Mouse (Mus musculus): ENCODE data around the gene C5ar2. TPM values are rescaled to one million over a fixed set of nuclear protein-coding genes. Genes with fewer than 3 reads are reported as not detected.

The C5ar2 gene
- polyA plus RNA-seq, 1 experiment = 0.04 TPM

DNA sequence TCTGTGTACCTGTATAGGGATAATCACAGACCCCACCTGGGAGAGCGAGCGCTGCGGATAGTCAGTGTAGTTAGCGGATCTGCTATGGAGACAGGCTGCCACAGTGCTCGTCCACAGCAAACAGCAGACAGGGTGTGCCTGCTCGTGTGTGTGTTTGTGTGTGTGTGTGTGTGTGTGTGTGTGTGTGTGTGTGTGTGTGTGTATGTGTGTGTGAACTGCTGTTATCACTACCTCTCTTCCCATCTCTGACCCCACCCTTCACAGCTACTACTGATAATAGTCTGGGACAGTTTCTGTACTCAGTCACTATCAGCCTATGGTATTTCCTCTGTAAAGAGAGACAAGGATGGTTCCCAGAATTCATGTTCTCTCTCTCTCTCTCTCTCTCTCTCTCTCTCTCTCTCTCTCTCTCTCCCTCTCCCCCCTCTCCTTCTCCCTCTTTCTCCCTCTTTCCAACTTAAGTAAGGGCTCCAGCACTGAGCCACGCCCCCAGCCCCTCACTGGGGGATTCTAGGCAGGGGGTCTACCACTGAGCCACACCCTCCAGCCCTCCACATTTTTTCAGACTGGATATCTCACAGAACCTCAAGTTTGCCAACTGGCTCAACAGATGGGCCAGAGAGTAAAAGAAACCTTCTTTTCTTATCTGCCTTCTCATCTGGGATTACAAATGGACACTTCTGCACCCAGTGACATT, 3.5 kb downstream of the C5ar2 start:
- peaks cover 73% of the 10 kb centered on the region for H3K4me1 ChIP-seq

GRCm38 (mm10) chr7:16239554-16239997, 4.4 kb downstream of the C5ar2 start:
- TF ChIP-seq FLI1 (IDR thresholded peaks at IDR 0.05; ENCODE audit: low read length) = no peak
- no peak for TF ChIP-seq GATA1 (IDR thresholded peaks at IDR 0.05; ENCODE audit: borderline replicate concordance, low read length)
- H3K36me3 ChIP-seq (replicated peaks; ENCODE audit: low read length) = peaks cover 17% of the 10 kb centered on the region
- peak overlapping the region; percentile 69 for H3K4me3 ChIP-seq (replicated peaks)
- no peaks in the 10 kb centered on the region for H3K27me3 ChIP-seq (replicated peaks)
- peaks cover 64% of the 10 kb centered on the region for H3K4me1 ChIP-seq
- H3K9me3 ChIP-seq = peaks cover 7% of the 10 kb centered on the region

More for the DNA sequence above, 3.5 kb downstream of the C5ar2 start:
- H3K36me3 ChIP-seq (replicated peaks; ENCODE audit: low read length) = peaks cover 17% of the 10 kb centered on the region
- H3K9me3 ChIP-seq = peaks cover 7% of the 10 kb centered on the region
- H3K4me3 ChIP-seq (replicated peaks) = peak overlapping the region; percentile 80
- TF ChIP-seq GATA1 (IDR thresholded peaks at IDR 0.05; ENCODE audit: borderline replicate concordance, low read length) (no peak), FLI1 (IDR thresholded peaks at IDR 0.05; ENCODE audit: low read length) (no peak)
- H3K27me3 ChIP-seq (replicated peaks) = no peaks in the 10 kb centered on the region

DNA sequence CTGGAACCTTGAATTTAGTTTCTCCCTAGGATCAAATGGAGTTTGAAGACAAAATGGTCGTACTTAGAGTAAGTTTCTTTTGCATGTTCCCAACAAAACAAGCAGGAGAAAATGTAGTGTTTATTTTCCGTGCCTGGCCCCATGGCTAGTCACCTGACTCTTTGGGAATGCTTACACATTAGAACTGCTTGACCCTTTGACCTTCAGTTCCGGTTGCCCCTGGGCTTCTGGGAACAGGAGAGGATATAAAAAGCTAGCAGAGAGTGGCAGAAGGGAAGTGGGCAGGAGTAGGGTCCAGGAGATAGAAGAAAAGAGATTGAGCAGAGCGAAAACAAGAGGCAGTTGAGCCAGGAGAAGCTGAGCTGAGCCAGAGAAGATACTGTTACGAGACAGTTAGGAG, 14.1 kb downstream of the C5ar2 start:
- Histone ChIP-seq H3K27me3 (replicated peaks) (no peaks in the 10 kb centered on the region), H3K4me1 (peaks cover 48% of the 10 kb centered on the region), H3K4me3 (replicated peaks) (no peak overlapping the region), H3K9me3 (peaks cover 21% of the 10 kb centered on the region), H3K36me3 (replicated peaks; ENCODE audit: low read length) (peaks cover 23% of the 10 kb centered on the region)
- TF ChIP-seq GATA1 (IDR thresholded peaks at IDR 0.05; ENCODE audit: borderline replicate concordance, low read length) = no peak
- TF ChIP-seq FLI1 (IDR thresholded peaks at IDR 0.05; ENCODE audit: low read length) = no peak

DNA sequence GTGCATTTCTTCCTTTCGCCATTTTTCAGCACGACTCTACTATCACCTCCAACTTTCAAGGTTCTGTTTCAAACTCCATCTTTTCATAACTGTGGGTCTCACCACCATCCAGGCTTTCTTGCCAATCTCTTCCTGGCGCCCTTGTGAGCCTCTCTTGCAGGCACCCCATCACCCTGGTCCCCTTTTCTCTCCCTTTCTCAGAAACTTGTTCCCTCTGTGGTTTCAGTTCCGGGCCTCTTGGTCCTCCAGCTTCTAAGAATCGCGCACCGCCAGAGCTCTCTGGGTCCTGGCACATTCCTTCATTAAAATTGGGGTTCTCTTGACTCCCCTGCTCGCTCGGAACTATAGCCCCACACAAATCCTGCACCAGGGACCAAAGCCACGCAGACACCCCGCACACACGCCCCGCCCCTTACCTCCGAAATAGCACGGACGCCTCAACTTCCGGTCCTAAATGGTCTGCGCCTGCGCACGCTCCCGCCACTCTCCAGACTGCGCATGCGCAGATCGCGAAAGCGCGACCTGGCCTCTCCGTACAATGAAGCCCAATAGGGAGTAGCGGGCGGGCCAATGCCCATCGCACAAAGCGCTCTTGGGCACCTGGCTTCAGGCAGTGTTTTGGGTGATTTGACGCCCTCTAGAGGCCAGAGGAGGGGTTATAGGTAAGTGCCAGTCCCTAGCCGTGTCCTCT, 22.2 kb downstream of the C5ar2 start, which contains the start of gene Dhx34:
TSS of gene Dhx34 (minus strand) at position 456 of the 691 bp plus-strand sequence.
- TF ChIP-seq FLI1 (IDR thresholded peaks at IDR 0.05; ENCODE audit: low read length) = no peak
- no peak for TF ChIP-seq GATA1 (IDR thresholded peaks at IDR 0.05; ENCODE audit: borderline replicate concordance, low read length)
- Histone ChIP-seq H3K27me3 (replicated peaks) (no peaks in the 10 kb centered on the region), H3K4me1 (peaks cover 29% of the 10 kb centered on the region)

DNA sequence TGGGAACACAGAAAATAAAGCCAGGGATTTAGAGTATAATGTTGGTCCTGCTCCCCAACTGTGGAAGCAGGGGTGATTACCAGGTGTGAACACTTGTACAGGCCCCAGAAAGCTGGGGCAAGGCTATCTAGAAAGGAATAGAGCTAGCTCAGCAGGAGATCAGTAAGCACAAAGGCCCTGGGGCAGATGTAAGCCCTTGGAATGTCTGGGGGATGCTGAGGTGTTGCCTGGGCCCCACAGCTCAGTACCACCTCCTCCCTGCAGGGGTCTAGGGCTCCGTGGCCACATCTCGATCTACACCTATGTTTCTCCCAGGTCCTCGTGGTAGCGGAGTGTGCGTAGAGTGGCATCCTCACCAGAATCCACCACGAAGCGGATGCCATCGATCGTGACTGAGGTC, 30.0 kb downstream of the C5ar2 start:
- TF ChIP-seq FLI1 (IDR thresholded peaks at IDR 0.05; ENCODE audit: low read length) (no peak), GATA1 (IDR thresholded peaks at IDR 0.05; ENCODE audit: borderline replicate concordance, low read length) (no peak)
- Histone ChIP-seq H3K9me3 (no peaks in the 10 kb centered on the region), H3K27me3 (replicated peaks) (no peaks in the 10 kb centered on the region), H3K4me3 (replicated peaks) (no peak overlapping the region), H3K36me3 (replicated peaks; ENCODE audit: low read length) (peaks cover 97% of the 10 kb centered on the region), H3K4me1 (peaks cover 75% of the 10 kb centered on the region)

More for the DNA sequence above, 22.2 kb downstream of the C5ar2 start, which contains the start of gene Dhx34:
- Histone ChIP-seq H3K36me3 (replicated peaks; ENCODE audit: low read length) (peaks cover 28% of the 10 kb centered on the region), H3K4me3 (replicated peaks) (peak within 1 kb of the TSS; percentile 93), H3K9me3 (no peaks in the 10 kb centered on the region)

DNA sequence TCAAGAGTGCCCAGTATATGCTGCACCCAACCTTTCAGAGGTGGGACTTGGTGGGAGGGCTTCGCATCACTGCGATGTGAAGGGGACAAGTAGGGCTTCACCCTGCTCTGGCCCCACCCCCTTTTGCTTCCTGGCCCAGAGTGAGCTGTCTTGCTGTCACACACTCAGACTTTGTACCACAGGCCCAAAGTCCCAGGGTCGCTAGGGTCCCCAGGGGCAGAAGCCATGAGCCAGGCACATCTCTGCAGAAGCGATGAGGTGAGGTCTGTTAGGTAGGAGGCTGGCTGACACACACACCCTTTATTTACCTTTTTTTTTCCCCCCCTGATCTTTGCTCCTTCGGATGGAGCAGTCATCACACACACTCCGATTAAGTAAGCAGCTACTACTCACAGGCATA, 30.8 kb downstream of the C5ar2 start:
- Histone ChIP-seq H3K27me3 (replicated peaks) (no peaks in the 10 kb centered on the region), H3K4me3 (replicated peaks) (no peak overlapping the region), H3K36me3 (replicated peaks; ENCODE audit: low read length) (peaks cover 96% of the 10 kb centered on the region), H3K9me3 (no peaks in the 10 kb centered on the region), H3K4me1 (peaks cover 81% of the 10 kb centered on the region)
- TF ChIP-seq GATA1 (IDR thresholded peaks at IDR 0.05; ENCODE audit: borderline replicate concordance, low read length) = no peak
- TF ChIP-seq FLI1 (IDR thresholded peaks at IDR 0.05; ENCODE audit: low read length) = no peak

GRCm38 (mm10) chr7:16210862-16211365, 33.0 kb downstream of the C5ar2 start:
- Histone ChIP-seq H3K36me3 (replicated peaks; ENCODE audit: low read length) (peaks cover 81% of the 10 kb centered on the region), H3K27me3 (replicated peaks) (no peaks in the 10 kb centered on the region), H3K4me1 (peaks cover 91% of the 10 kb centered on the region), H3K4me3 (replicated peaks) (no peak overlapping the region), H3K9me3 (no peaks in the 10 kb centered on the region)
- TF ChIP-seq FLI1 (IDR thresholded peaks at IDR 0.05; ENCODE audit: low read length) (no peak), GATA1 (IDR thresholded peaks at IDR 0.05; ENCODE audit: borderline replicate concordance, low read length) (no peak)

DNA sequence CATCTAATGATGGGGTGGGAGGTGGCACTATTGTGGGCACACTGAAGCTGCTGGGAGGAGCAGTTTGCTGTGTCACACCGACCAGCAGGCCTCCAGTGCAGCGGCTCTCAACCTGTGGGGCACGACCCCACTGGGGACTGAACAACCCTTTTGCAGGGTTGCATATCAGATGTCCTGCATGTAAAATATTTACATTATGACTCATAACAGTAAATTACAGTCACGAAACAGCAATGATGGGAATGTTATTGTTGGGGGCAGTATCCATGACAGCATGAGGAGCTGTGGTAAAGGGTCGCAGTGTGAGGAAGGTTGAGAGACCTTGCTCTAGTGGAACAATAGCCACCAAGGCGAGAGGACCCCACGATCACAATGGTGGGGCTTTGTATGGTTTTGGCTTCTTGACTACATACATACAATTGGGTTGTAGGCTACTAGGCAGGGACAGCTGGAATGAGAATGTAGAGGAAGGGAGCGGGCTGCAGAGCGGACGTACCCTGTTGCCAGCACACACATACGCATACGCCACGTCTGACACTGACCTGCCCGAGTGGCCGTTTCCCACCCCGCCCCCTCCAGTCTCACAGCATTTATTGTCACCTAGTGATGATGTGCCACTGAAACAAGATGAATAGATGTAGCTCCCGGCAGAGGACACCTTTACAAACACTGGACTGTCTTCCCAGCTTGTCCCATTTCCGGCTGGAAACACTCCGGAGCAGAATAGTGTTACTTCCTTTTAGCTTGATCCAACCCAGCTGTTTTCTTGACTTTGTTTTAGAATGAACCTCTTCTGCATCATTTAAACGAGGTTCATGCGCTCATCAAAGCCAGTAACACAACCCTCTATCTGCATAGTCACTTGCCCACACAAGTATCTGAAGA, 34.9 kb downstream of the C5ar2 start:
- TF ChIP-seq FLI1 (IDR thresholded peaks at IDR 0.05; ENCODE audit: low read length) (no peak), GATA1 (IDR thresholded peaks at IDR 0.05; ENCODE audit: borderline replicate concordance, low read length) (no peak)
- H3K36me3 ChIP-seq (replicated peaks; ENCODE audit: low read length) = peaks cover 81% of the 10 kb centered on the region
- no peak overlapping the region for H3K4me3 ChIP-seq (replicated peaks)
- peaks cover 91% of the 10 kb centered on the region for H3K4me1 ChIP-seq
- H3K9me3 ChIP-seq = no peaks in the 10 kb centered on the region
- H3K27me3 ChIP-seq (replicated peaks) = no peaks in the 10 kb centered on the region

DNA sequence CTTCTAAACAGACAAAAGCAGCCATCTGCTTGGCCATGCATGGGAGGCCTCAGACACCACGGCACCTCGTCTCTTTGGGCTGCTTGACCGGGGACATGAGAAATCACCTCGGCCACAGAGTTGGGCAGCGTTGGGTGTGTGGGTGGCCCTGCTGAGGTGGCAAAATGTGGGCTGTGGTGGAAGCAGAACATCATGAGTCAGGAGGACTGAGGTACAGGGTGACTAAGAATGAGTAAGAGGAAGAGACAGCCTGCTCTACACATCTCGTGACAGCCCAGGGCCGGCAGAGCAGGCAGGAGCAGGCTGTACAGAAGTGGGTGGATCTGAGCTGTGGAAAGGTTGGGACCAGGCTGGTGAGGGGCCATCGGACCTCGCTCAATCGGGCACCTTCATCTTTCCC, 36.5 kb downstream of the C5ar2 start:
- Histone ChIP-seq H3K36me3 (replicated peaks; ENCODE audit: low read length) (peaks cover 81% of the 10 kb centered on the region), H3K9me3 (no peaks in the 10 kb centered on the region), H3K27me3 (replicated peaks) (no peaks in the 10 kb centered on the region), H3K4me1 (peaks cover 89% of the 10 kb centered on the region), H3K4me3 (replicated peaks) (peak overlapping the region; percentile 73)
- TF ChIP-seq FLI1 (IDR thresholded peaks at IDR 0.05; ENCODE audit: low read length) (no peak), GATA1 (IDR thresholded peaks at IDR 0.05; ENCODE audit: borderline replicate concordance, low read length) (no peak)

Data from megakaryocyte, embryonic 14.5 days (primary cell).